Mouse (Mus musculus) midbrain, embryonic 13.5 days (tissue): Measurements from ENCODE around the gene Sema4b. TPM values are rescaled to one million over a fixed set of nuclear protein-coding genes. Genes with fewer than 3 reads are reported as not detected.

ENCODE experiments used
- ATAC-seq: fragments of 200-750 bp; cut with Nextera tagmentation; 2 replicates; pipeline ENCODE4 v1.8.0; 2017; ENCODE audit warnings: mild to moderate bottlenecking, moderate TSS enrichment, moderate library complexity
- H3K27ac ChIP-seq: fragments of 300-500 bp; sonication (generic); 2 replicates; pipeline ENCODE4 v1.5.1; 2015; ENCODE audit warnings: inconsistent platforms, mild to moderate bottlenecking, moderate library complexity
- H3K27me3 ChIP-seq: fragments of 300-500 bp; sonication (generic); 2 replicates; pipeline ENCODE4 v1.6.1; 2015; ENCODE audit warnings: mild to moderate bottlenecking, inconsistent platforms
- H3K36me3 ChIP-seq: fragments of 300-500 bp; sonication (generic); 2 replicates; pipeline ENCODE4 v1.6.1; 2015; ENCODE audit warnings: mild to moderate bottlenecking, inconsistent platforms
- H3K4me1 ChIP-seq: fragments of 300-500 bp; sonication (generic); replicated peaks from 2 replicates; pipeline ENCODE4 v1.6.1; 2015; ENCODE audit warnings: inconsistent platforms
- H3K4me2 ChIP-seq: fragments of 300-500 bp; sonication (generic); replicated peaks from 2 replicates; pipeline ENCODE4 v1.6.1; 2015; ENCODE audit warnings: moderate library complexity, mild to moderate bottlenecking, inconsistent platforms
- H3K4me3 ChIP-seq: fragments of 300-500 bp; sonication (generic); replicated peaks from 2 replicates; pipeline ENCODE4 v1.5.1; 2015; ENCODE audit warnings: mild to moderate bottlenecking, inconsistent platforms
- H3K9ac ChIP-seq: fragments of 300-500 bp; sonication (generic); replicated peaks from 2 replicates; pipeline ENCODE4 v1.6.1; 2015; ENCODE audit warnings: mild to moderate bottlenecking, inconsistent platforms
- H3K9me3 ChIP-seq: fragments of 300-500 bp; sonication (generic); 2 replicates; pipeline ENCODE4 v1.6.1; 2016; ENCODE audit warnings: mild to moderate bottlenecking, inconsistent platforms
- WGBS: fragments of 180-500 bp; shearing (Covaris S2); methylation state at CpG from one replicate; pipeline ENCODE4 v1.1.7; 2015; 5-methylcytosine and 5-hydroxymethylcytosine counted together
- polyA plus RNA-seq: library from polyadenylated mRNA; unstranded; fragments of >200 nt; fragmentation: Nextera tagmentation; extraction: Ambion mirVana; gene quantifications from 2 replicates; pipeline ENCODE4 v1.2.1, GENCODE M21; 2015

Gene Sema4b
- polyA plus RNA-seq, 1 experiment from 2014 or later, result 24.0 TPM

DNA sequence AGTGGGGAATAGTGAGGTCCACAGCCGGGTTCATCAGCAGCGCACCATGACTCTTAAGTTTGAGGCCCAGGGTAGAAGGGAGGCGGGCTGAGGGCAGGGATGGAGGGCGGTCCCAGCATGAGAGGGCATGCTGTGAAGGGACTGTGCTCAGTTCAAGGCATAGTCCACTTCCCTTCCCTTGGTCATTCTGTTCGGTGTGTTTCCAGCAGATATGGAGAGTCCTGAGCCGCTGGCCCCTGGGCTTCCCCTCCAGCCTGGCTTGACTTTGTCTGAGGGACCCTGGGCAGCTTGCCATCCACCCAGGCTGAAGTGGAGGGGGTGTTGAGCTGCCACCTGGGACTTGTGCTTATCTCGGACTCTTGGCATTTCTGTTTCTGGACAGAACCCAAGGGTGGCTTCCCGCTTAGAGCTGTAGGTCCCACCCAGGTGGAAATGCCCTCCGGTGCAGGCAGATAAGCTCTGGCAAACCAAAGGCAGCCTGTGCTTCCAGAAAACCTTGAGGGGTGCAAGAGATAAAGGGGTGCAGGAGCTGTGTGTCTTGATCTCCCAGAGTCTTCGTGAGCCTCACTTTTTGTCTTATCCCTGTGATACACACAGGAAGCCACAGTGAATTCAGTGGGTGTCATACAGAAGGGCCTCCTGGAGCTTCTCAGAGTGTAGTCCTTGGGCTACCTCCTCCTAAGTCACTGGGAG is 22.2 kb downstream of the Sema4b start:
- Histone ChIP-seq H3K9ac (no peak overlapping the region), H3K36me3 (peaks cover 13% of the 10 kb centered on the region), H3K4me2 (no peak overlapping the region), H3K27me3 (no peaks in the 10 kb centered on the region), H3K4me3 (no peak overlapping the region), H3K4me1 (peaks cover 55% of the 10 kb centered on the region), H3K27ac (no peak overlapping the region), H3K9me3 (no peaks in the 10 kb centered on the region)
- ATAC-seq, result no peak
- WGBS, result 83% methylated on average over 10 of the region's 10 CpGs

DNA sequence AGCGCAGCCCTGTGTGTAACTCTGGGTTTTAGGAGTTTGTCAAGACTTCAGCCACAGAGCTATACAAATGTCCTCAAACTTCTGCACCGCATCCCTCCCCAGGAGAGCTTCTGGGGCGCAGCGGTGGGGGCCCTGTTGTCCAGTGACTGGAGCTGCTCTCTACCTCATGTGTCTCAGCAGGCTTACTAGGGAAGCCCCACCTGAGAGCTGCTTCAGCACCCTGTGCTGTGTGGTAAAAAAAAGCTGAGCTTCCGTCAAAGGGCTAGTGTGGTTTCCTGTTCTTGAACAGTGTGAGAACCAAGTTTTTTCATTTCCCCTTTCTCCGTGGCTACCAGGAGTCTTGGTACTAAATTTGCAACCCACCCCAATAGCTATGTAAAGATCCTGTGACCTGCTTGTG is 23.0 kb downstream of the Sema4b start:
- ATAC-seq, result no peak
- H3K4me2 ChIP-seq, result no peak overlapping the region
- H3K36me3 ChIP-seq, result peaks cover 16% of the 10 kb centered on the region
- peaks cover 50% of the 10 kb centered on the region for H3K4me1 ChIP-seq
- H3K9me3 ChIP-seq, result no peaks in the 10 kb centered on the region
- WGBS, result 88% methylated on average over 6 of the region's 6 CpGs
- no peaks in the 10 kb centered on the region for H3K27me3 ChIP-seq
- no peak overlapping the region for H3K27ac ChIP-seq
- no peak overlapping the region for H3K4me3 ChIP-seq
- no peak overlapping the region for H3K9ac ChIP-seq

DNA sequence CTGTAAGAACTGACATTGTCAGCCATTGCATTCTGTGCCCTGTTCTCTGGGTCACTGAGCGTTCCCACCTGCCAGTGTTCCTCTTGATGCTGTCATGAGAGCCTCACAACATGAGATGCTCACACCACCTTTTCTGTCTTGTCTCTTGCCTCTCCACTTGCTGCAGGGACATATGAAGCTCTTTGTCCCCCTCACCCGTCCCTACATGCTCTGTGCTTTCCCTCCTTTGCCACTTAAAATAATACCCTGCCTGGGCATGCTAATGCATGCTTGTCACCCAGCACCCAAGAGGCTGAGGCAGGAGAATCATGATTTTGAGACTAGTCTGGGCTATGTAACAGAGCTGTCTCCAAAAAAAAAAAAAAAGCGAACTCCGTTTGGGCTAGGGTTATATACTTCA is 24.3 kb downstream of the Sema4b start:
- Histone ChIP-seq H3K36me3 (peaks cover 22% of the 10 kb centered on the region), H3K4me1 (peaks cover 45% of the 10 kb centered on the region), H3K4me2 (no peak overlapping the region), H3K9ac (no peak overlapping the region), H3K4me3 (no peak overlapping the region), H3K27me3 (no peaks in the 10 kb centered on the region), H3K9me3 (no peaks in the 10 kb centered on the region), H3K27ac (0 out of 2 replicates have a peak overlapping the region, but pooled peaks have one; percentile 19)
- no peak for ATAC-seq
- 83% methylated on average over 4 of the region's 4 CpGs for WGBS

DNA sequence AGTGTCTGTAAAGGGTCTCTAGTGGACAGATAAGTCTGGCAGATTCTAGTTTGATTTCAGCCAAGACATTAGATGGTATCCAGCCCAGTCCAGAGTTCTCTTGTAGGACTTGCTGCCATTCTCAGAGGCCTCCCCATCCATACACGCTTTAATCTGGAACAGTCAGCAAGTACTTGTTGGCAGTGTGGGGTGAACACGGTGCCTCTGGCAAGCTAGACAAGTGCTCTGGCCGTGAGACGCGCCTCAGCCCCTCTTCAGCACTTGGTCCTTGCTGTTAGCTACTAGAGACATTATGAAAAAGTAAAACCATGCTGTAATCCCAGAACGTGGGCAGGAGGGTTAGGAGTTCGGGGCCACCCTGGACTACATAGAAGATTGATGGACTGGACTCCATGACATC is 27.0 kb downstream of the Sema4b start:
- no peak overlapping the region for H3K9ac ChIP-seq
- no peak for ATAC-seq
- no peak overlapping the region for H3K4me3 ChIP-seq
- no peak overlapping the region for H3K4me2 ChIP-seq
- H3K36me3 ChIP-seq, result peaks cover 47% of the 10 kb centered on the region
- no peak overlapping the region for H3K27ac ChIP-seq
- 91% methylated on average over 7 of the region's 7 CpGs for WGBS
- peaks cover 28% of the 10 kb centered on the region for H3K4me1 ChIP-seq
- no peaks in the 10 kb centered on the region for H3K27me3 ChIP-seq
- H3K9me3 ChIP-seq, result no peaks in the 10 kb centered on the region

DNA sequence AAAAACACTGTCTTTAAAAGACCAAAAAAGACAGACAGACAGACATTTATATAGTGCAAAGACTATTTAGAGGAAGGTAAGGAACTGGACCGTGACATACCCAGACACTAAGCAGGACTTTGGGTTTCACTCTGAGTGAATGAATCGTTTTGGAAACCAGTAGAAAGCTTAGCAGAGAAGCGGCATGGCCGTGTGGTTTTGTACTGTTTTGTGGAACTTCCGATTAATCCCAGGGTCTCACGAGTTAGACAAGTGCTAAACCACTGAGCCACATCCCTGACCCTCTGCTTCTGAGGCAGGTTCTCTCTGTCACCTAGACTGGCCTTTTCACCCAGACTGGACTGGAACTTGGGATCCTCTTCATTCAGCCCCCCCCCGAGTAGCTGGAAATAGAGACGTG is 27.8 kb downstream of the Sema4b start:
- H3K27me3 ChIP-seq, result no peaks in the 10 kb centered on the region
- H3K27ac ChIP-seq, result peak overlapping the region; percentile 74
- peaks cover 21% of the 10 kb centered on the region for H3K4me1 ChIP-seq
- no peak for ATAC-seq
- no peaks in the 10 kb centered on the region for H3K9me3 ChIP-seq
- H3K9ac ChIP-seq, result peak overlapping the region; percentile 64; the same call in 1 of the 2 replicates
- H3K4me3 ChIP-seq, result no peak overlapping the region
- WGBS, result 69% methylated on average over 8 of the region's 8 CpGs
- H3K36me3 ChIP-seq, result peaks cover 56% of the 10 kb centered on the region
- no peak overlapping the region for H3K4me2 ChIP-seq

DNA sequence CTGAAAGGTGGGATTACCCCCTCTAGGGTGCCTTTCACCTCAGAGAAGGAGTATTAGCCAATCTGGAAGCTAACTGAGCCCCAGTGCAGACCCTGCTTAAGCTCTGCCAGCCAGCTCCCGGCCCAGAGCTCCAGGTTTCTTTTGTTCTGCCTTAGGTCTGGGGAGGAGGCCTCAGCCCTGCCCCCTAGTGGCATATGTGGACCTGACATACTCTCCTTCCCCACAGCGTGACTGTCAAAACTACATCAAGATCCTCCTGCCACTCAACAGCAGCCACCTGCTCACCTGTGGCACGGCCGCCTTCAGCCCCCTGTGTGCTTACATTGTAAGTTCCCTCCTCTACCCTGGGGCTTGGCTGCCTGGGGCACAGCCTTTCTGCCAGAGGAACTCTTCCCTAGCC is 28.8 kb downstream of the Sema4b start:
- Histone ChIP-seq H3K9ac (peak overlapping the region; percentile 64), H3K36me3 (peaks cover 65% of the 10 kb centered on the region)

DNA sequence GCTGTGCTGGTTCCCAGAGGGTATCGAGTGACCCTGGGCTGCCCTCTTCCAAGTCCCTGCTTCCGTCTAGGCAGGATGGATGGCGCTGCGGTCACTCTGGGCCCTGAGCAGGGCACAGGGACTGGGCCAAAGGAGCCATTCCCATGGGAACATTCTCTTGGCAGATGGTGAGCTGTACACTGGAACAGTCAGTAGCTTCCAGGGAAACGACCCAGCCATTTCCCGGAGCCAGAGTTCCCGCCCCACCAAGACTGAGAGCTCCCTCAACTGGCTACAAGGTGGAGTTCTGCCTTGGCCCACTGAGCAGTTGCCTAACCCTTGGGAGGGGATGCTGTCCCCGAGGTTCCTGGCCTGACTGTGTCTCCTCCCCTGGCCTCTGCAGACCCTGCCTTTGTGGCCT is 29.9 kb downstream of the Sema4b start:
- Histone ChIP-seq H3K27ac (no peak overlapping the region), H3K9ac (0 out of 2 replicates have a peak overlapping the region, but pooled peaks have one; percentile 8), H3K9me3 (no peaks in the 10 kb centered on the region), H3K36me3 (peaks cover 77% of the 10 kb centered on the region), H3K4me3 (no peak overlapping the region), H3K4me2 (no peak overlapping the region), H3K4me1 (peaks cover 9% of the 10 kb centered on the region), H3K27me3 (no peaks in the 10 kb centered on the region)
- 79% methylated on average over 8 of the region's 8 CpGs for WGBS
- no peak for ATAC-seq

More for the DNA sequence above, 28.8 kb downstream of the Sema4b start:
- 17% methylated on average over 4 of the region's 4 CpGs for WGBS
- Histone ChIP-seq H3K4me2 (no peak overlapping the region), H3K27ac (peak overlapping the region; percentile 74), H3K4me1 (peaks cover 13% of the 10 kb centered on the region), H3K9me3 (no peaks in the 10 kb centered on the region), H3K4me3 (no peak overlapping the region), H3K27me3 (no peaks in the 10 kb centered on the region)
- peak; percentile 91 for ATAC-seq

DNA sequence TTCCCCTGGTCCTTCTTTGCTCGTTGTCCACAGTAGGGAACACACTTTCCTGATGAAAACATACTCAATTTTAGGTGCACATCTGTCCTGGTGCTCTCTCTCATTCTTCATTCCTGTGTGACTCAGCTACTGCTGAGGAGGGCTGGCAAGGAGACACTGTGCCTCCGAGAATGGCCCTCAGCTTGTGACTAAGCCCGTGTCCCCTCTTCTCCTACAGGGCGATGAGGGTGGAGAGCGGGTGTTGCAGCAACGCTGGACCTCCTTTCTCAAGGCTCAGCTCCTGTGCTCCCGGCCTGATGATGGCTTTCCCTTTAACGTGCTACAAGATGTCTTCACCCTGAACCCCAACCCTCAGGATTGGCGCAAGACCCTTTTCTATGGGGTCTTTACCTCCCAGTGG is 32.0 kb downstream of the Sema4b start:
- Histone ChIP-seq H3K27me3 (no peaks in the 10 kb centered on the region), H3K9me3 (no peaks in the 10 kb centered on the region), H3K4me2 (no peak overlapping the region), H3K4me3 (no peak overlapping the region), H3K9ac (no peak overlapping the region), H3K4me1 (peaks cover 9% of the 10 kb centered on the region), H3K27ac (no peak overlapping the region), H3K36me3 (peaks cover 81% of the 10 kb centered on the region)
- WGBS, result 94% methylated on average over 9 of the region's 9 CpGs
- no peak for ATAC-seq

DNA sequence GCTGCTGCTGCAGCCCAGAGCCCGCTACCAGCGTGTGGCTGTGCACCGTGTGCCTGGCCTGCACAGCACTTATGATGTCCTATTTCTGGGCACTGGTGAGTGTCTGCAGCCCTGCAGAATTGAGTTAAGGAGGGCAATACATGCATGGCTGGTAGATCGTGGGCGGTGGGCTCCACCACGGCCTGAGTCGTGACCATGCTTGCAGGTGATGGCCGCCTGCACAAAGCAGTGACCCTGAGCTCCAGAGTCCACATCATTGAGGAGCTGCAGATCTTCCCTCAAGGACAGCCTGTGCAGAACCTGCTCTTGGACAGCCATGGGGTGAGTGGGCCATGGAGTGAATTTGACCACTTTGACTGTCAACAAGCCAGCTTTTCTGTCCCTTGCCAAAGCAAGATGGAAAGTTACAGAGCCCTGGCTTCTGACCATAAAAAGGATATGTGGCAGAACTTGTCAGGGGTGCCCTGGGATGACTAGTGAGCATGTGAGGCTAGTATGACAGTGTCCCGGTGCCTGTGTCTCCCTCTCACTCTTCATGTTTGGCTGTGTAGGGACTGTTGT is 33.7 kb downstream of the Sema4b start:
- no peak for ATAC-seq
- WGBS, result 98% methylated on average over 9 of the region's 9 CpGs
- Histone ChIP-seq H3K4me1 (peaks cover under 1% of the 10 kb centered on the region), H3K9me3 (no peaks in the 10 kb centered on the region), H3K27ac (no peak overlapping the region), H3K27me3 (no peaks in the 10 kb centered on the region), H3K4me3 (no peak overlapping the region), H3K36me3 (peaks cover 93% of the 10 kb centered on the region), H3K4me2 (no peak overlapping the region), H3K9ac (no peak overlapping the region)

DNA sequence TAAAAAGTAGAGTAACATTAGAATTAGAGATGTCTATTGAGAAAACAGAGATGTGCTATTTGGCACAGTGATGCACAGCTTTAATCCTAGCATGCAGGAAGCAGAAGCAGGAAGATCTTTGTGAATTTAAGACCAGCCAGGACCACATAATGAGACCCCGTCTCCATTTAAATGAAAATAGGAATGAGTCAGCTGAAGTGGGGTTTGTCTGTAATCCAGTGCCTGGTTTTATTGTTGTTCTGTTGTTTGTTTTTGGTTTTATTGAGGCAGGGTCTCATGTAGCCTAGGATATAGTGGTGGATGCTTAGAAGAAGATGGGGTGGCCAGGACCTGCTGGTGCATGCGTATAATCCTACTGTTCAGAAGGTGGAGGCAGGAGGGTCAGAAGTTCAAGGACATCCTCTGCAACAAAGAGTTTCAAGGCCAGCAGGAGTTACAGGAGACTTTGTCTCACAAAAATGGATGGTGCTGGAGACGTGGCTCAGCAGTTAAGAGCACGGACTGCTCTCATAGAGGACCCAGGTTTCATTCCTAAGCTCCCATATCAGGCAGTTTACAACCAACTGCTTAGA is 34.6 kb downstream of the Sema4b start:
- Histone ChIP-seq H3K27me3 (no peaks in the 10 kb centered on the region), H3K27ac (no peak overlapping the region), H3K4me2 (no peak overlapping the region), H3K4me3 (no peak overlapping the region), H3K36me3 (peaks cover 93% of the 10 kb centered on the region), H3K9me3 (no peaks in the 10 kb centered on the region), H3K4me1 (no peaks in the 10 kb centered on the region), H3K9ac (no peak overlapping the region)
- 80% methylated on average over 4 of the region's 4 CpGs for WGBS
- no peak for ATAC-seq

DNA sequence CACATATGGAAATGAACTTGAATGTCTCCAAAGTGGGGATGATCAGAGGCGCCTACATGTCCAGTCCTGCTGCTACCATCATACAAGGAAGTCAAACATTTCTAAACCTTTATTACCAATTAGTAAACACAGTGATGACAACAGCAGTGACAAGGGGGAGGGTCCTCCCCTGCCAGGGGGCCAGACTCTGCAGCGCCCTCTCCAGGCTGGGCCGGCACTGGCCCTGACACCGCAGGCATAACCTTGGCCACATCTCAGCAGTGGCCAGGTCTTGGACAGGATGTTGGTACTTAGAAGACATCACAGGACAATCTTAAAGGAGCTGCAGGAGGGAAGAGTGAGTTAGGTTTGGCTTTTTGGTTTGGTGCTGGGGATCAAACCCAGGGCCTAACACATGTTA is 40.4 kb downstream of the Sema4b start:
- Histone ChIP-seq H3K27ac (no peak overlapping the region), H3K9ac (no peak overlapping the region), H3K4me2 (no peak overlapping the region), H3K27me3 (peaks cover 17% of the 10 kb centered on the region), H3K4me3 (no peak overlapping the region), H3K4me1 (peaks cover 7% of the 10 kb centered on the region), H3K9me3 (no peaks in the 10 kb centered on the region), H3K36me3 (peaks cover 60% of the 10 kb centered on the region)
- no peak for ATAC-seq
- WGBS, result 93% methylated on average over 4 of the region's 4 CpGs

DNA sequence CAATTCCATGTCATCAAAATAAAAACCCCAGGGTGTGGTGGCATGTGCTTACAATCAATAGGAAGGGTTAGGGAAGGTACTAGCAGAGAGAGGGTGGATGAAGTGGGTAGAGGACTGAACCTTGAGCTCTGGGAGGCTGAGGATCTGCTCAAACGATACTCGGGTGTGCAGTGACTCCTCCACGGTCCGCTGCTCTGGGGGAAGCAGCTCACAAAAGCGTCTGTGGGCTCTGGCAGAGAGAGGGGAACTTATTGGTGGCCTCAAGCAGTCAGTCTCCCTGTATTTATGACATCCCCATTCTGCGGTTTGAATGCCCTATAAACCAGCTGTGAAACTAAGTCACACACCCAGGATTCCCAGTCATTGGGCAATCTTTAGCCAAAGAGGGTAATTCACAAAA is 43.6 kb downstream of the Sema4b start:
- Histone ChIP-seq H3K27me3 (peaks cover 17% of the 10 kb centered on the region), H3K9me3 (no peaks in the 10 kb centered on the region), H3K4me3 (no peak overlapping the region), H3K36me3 (peaks cover 33% of the 10 kb centered on the region), H3K4me2 (no peak overlapping the region), H3K4me1 (peaks cover 26% of the 10 kb centered on the region), H3K27ac (no peak overlapping the region), H3K9ac (no peak overlapping the region)
- 60% methylated on average over 6 of the region's 6 CpGs for WGBS
- no peak for ATAC-seq
